Mouse (Mus musculus) erythroblast, embryonic 14.5 days (primary cell): Measurements from ENCODE around the gene Wtap. TPM values are rescaled to one million over a fixed set of nuclear protein-coding genes. Genes with fewer than 3 reads are reported as not detected.
"Not testable (repeated sequence)": the region's sequence is repeated elsewhere in the genome, so short reads cannot be mapped to it uniquely, and the experiment has no call there.

Source experiments
- H3K27me3 ChIP-seq: 2 replicates; pipeline ENCODE4 v1.6.1; 2012; ENCODE audit warnings: inconsistent platforms; ENCODE audit not compliant: control insufficient read depth
- H3K36me3 ChIP-seq: 2 replicates; pipeline ENCODE4 v1.6.1; 2012; ENCODE audit warnings: mild to moderate bottlenecking, inconsistent platforms; ENCODE audit not compliant: control insufficient read depth
- H3K4me1 ChIP-seq: 2 replicates; pipeline ENCODE4 v1.6.1; 2012; ENCODE audit warnings: inconsistent platforms; ENCODE audit not compliant: control insufficient read depth
- H3K4me3 ChIP-seq: replicated peaks from 2 replicates; pipeline ENCODE3; 2012; ENCODE audit warnings: moderate library complexity, mild to moderate bottlenecking, inconsistent platforms
- H3K9me3 ChIP-seq: 2 replicates; pipeline ENCODE4 v1.6.1; 2012; ENCODE audit warnings: low read length, inconsistent platforms, mixed read lengths; ENCODE audit not compliant: control insufficient read depth
- GATA1 ChIP-seq: IDR thresholded peaks from 2 replicates; pipeline ENCODE4 v1.6.1; 2012; ENCODE audit warnings: low read length, inconsistent platforms, mixed read lengths
- TAL1 ChIP-seq: IDR thresholded peaks from 3 replicates; pipeline ENCODE4 v1.6.1; 2012; ENCODE audit warnings: low read length, inconsistent platforms, mixed read lengths
- polyA plus RNA-seq: library from polyadenylated mRNA; stranded (reverse); fragments of >175 nt; gene quantifications from 2 replicates; pipeline ENCODE4 v1.2.3, GENCODE M21; 2012

Gene Wtap
- polyA plus RNA-seq, 1 experiment, result 0.81 TPM

DNA sequence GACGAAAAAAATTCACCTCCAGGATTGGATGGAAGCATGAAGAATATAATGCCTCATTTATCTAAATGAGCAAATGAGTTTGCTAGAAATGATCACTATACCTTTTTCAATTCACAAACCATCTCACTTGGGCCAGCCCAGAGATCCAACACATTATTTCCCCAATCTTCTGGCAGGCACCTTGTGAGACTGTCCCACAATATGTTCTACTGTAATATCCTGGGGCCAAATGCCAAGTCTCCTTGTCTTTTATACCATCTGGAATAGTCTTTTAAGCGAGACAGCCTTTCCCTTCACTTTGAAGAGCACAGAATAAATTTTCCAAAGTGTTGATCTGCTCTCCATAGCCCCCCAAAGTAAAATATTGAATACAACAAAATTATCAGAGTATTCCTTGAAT, 20.1 kb downstream of the Wtap start:
- H3K36me3 ChIP-seq, result peaks cover 67% of the 10 kb centered on the region
- no peak for TF ChIP-seq GATA1
- TF ChIP-seq TAL1, result no peak

GRCm38 (mm10) chr17:12967173-12967572, 26.8 kb downstream of the Wtap start:
- Histone ChIP-seq H3K27me3 (no peaks in the 10 kb centered on the region), H3K4me1 (no peaks in the 10 kb centered on the region), H3K9me3 (no peaks in the 10 kb centered on the region), H3K4me3 (no peak overlapping the region), H3K36me3 (peaks cover 73% of the 10 kb centered on the region)
- no peak for TF ChIP-seq GATA1
- no peak for TF ChIP-seq TAL1

More for the DNA sequence above, 20.1 kb downstream of the Wtap start:
- H3K4me3 ChIP-seq, result no peak overlapping the region
- no peaks in the 10 kb centered on the region for H3K4me1 ChIP-seq
- no peaks in the 10 kb centered on the region for H3K27me3 ChIP-seq
- no peaks in the 10 kb centered on the region for H3K9me3 ChIP-seq

GRCm38 (mm10) chr17:12963476-12963875, 30.5 kb downstream of the Wtap start:
- Histone ChIP-seq H3K9me3 (no peaks in the 10 kb centered on the region), H3K4me1 (peaks cover 20% of the 10 kb centered on the region), H3K27me3 (no peaks in the 10 kb centered on the region), H3K4me3 (no peak overlapping the region), H3K36me3 (peaks cover 40% of the 10 kb centered on the region)
- TF ChIP-seq TAL1 (no peak), GATA1 (no peak)

DNA sequence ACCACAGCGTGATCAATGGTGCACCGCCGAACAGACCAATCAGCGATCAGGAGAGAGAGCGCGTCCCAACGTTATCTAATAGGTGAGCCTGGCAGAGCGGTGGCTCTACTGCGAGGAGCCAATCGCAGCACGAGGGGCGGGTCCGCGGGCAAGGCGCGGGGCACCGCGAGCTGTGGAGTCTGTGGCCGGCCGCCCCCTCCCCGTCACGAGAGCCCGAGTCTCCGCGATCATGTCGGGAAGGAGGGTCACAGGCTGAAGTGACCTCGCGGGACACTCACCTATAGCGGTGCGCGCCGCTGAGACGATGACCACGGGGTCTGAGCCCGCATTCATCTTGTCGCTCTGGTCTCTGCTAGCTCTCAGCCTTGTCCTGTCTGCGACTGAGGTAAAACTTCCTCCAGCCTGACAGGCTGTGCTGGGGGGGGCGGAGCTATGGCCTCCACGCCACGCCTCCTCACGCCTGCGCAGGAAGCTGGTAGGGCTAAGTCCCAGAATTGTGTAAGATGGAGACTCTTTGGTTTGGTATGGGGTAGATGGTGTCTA, 33.6 kb downstream of the Wtap start, which contains the start of gene Acat2:
Acat2 (minus strand) TSS at position 417 of the 543 bp plus-strand sequence.
- Histone ChIP-seq H3K27me3 (no peaks in the 10 kb centered on the region), H3K4me3 (peak within 1 kb of the TSS; percentile 74), H3K4me1 (peaks cover 20% of the 10 kb centered on the region), H3K9me3 (no peaks in the 10 kb centered on the region), H3K36me3 (peaks cover 28% of the 10 kb centered on the region)
- TF ChIP-seq GATA1, result no peak
- no peak for TF ChIP-seq TAL1

DNA sequence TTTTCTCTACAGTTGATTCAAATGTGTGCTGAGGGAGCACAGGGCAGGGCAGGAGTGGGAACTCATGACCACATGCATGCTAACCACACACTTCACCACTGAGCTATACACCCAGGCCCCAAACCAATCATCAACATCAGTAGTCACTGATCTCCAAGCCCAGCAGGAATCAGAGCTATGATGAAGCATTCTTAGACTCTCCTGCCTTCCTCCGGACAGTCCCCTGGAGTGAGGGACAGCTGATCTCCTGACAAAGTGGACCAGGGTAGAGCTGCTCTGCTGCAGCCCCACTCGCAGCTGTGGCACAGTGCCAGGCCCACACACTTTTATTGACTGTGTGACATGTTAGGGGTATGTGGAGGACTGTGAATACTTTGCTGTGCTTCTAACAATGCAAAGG, 34.6 kb downstream of the Wtap start:
- H3K4me1 ChIP-seq, result peaks cover 20% of the 10 kb centered on the region
- H3K27me3 ChIP-seq, H3K4me3 ChIP-seq, H3K9me3 ChIP-seq: not testable (repeated sequence)
- peaks cover 23% of the 10 kb centered on the region for H3K36me3 ChIP-seq

DNA sequence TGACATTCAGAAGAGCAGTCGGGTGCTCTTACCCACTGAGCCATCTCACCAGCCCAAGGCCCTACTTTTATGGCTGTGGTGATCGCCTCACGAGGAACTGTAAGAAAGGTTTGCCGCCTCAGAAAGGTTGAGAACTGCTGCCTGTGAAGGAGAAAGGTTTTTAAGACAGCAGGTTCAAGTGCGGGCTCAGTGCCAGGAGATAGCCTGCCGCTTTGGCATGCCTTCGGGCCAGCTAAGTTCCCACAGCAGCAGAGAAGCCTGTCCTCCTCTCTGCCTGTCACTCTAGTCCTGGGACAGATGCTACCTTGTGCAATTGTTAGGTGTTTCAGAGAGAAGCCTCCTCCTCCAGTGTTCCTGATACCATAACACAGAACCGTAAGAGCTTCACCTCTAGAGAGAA, 37.3 kb downstream of the Wtap start:
- Histone ChIP-seq H3K27me3 (no peaks in the 10 kb centered on the region), H3K36me3 (peaks cover 45% of the 10 kb centered on the region), H3K9me3 (no peaks in the 10 kb centered on the region), H3K4me1 (peaks cover 16% of the 10 kb centered on the region), H3K4me3 (no peak overlapping the region)
- TF ChIP-seq TAL1 (no peak), GATA1 (no peak)

- no peak for TF ChIP-seq GATA1
- TF ChIP-seq TAL1, result no peak
- peaks cover 79% of the 10 kb centered on the region for H3K36me3 ChIP-seq
- H3K4me1 ChIP-seq, result no peaks in the 10 kb centered on the region; the same call in 1 of the 2 replicates
- no peaks in the 10 kb centered on the region for H3K9me3 ChIP-seq
- no peaks in the 10 kb centered on the region for H3K27me3 ChIP-seq
- no peak overlapping the region for H3K4me3 ChIP-seq
These were observed 44.3 kb downstream of the Wtap start for GRCm38 (mm10) chr17:12949669-12950068.

GRCm38 (mm10) chr17:12942459-12943162, 51.4 kb downstream of the Wtap start:
- H3K4me1 ChIP-seq, result peaks cover 23% of the 10 kb centered on the region
- no peak for TF ChIP-seq TAL1
- no peak for TF ChIP-seq GATA1
- no peaks in the 10 kb centered on the region for H3K27me3 ChIP-seq
- H3K9me3 ChIP-seq, result no peaks in the 10 kb centered on the region
- H3K36me3 ChIP-seq, result peaks cover 50% of the 10 kb centered on the region
- H3K4me3 ChIP-seq, result no peak overlapping the region

DNA sequence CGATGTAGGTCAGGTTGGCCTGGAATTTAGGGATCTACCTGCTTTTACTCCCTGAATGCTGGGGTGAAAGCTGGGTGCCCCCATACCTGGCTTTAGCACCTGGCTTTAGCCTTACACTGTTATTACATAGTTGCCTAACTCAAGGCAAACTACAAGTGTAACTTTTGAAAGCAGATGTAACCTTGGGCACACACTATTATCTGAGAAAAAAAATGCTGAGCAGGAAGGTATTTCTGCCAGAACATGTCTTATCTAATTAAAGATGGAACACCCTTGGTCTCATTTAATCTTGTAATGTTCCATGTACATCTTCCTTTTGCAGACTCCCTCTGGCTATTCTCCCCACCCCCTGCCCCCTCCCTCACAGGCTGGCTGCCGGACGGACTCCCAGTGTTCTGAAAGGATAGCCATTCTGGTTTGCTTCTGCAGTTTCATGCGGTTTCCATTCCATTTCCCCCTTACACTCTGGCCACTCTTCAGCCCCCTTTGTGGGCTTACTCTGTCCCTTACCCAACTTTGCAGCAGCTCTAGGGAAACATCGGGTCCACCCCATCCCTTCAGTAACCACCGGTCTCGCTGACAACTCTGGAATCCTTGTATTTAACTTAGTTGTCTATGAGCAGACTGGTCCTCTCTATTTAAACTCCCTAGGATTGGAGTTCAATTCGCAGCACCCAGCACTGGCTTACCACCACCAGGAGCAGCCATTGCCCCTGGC, 52.3 kb downstream of the Wtap start:
- H3K4me3 ChIP-seq, result no peak overlapping the region
- H3K9me3 ChIP-seq, result no peaks in the 10 kb centered on the region
- no peaks in the 10 kb centered on the region for H3K27me3 ChIP-seq
- peaks cover 23% of the 10 kb centered on the region for H3K4me1 ChIP-seq
- peaks cover 44% of the 10 kb centered on the region for H3K36me3 ChIP-seq
- TF ChIP-seq TAL1 (no peak), GATA1 (no peak)
